Mouse (Mus musculus) T-helper 2 cell (primary cell): ENCODE data around the gene Exoc3.

Source experiments
- in situ Hi-C: fragments of 300-600 bp; cut with MboI, MseI; formaldehyde crosslinking; loops from one replicate; pipeline ENCODE4 v1.15.1; 2025; ENCODE audit warnings: high pct_unique_total_duplicates

The Exoc3 gene

DNA sequence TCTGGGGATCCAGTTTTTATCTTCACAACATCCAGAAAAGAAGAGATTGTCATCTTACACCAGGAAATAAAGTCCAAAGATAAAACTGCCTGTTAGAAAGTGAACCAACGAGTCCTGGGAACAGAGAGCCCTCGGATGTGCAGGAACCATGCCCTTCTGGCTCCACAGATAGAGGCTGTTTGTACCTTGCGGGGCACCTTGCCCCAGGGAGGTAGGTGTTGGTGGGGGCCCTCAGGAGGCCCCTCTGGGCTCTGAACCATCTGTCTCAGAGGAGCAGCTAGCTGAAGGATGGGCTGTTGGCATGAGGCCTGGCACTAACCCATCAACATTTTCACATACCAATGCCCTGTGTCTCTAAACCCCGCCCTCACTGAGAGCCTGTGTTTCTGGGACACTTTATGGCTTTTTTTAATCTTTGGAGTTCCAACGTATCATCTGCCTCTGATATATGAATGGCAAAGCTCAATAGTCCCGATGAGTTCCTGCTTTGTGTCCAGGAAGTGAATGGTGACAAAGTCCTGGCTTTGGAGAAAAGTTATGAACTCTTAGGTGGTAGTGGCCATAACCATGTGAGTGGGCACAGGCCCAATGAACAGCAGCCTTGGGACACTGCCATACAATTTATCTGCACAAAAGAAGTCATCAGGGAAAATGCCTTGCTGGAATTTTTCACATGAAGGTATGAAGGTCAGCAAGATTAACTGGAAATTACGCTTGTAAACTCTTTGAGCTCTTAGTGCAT, 69.5 kb downstream of the Exoc3 start:
- in situ Hi-C loops: no loop called here

DNA sequence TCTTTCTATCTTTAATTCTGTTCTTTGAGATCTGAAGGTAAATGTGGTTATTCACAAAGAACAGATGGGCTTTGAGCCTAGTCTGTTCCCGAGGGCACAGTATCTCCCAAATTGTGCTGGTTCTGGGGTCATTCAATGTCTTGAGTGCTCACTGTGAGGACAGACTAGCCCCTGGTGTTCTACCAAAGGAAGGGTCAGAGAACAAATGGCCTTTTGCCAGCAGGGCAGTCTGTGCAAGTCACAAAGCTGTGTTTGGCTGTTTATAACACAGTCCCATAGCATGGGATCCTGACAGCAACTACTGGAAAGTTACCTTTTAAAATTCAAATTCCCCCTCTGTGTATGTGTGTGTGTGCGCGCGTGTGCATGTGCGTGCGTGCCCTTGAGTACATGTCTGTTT, 78.6 kb downstream of the Exoc3 start:
- in situ Hi-C loops: no loop called here

DNA sequence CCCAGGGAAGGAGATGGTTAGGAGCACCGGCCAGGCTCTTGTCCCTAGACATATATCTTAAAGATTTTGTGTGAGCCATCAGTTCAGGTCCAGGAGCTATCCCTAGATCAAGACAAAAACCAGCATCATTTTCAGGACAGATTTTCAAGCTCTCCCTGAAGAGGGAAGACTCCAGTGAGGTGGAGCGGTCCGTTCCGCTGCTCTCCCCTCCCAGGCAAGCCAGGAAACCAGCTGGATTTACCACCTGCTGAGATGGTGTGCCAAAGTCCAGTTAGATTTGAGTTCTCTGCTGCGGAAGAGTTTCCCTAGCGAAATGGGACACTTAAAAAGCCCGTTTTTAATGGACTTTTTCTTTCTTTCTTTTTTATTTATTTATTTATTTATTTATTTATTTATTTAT, 81.0 kb downstream of the Exoc3 start:
- in situ Hi-C loops: no loop called here

DNA sequence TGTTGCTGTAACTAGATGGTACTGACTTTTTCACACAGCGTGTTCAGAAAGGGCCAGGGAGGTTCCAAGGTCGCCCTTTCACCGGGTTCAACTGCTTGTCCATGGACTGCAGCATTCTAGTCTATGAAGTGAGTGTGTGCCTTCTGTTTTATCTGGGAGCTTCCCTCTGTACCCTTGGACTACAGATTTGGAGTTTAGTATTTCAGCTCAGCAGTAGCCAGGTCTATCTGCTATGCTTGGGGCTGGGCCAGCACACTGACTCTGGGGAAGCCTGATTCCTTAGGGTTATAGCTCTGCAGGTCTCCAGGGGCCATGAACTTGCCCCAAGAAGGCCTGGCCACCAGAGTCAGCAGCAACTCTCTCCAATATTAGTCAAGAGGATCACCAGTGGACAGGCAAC, 85.9 kb downstream of the Exoc3 start:
- in situ Hi-C loops: no loop called here

DNA sequence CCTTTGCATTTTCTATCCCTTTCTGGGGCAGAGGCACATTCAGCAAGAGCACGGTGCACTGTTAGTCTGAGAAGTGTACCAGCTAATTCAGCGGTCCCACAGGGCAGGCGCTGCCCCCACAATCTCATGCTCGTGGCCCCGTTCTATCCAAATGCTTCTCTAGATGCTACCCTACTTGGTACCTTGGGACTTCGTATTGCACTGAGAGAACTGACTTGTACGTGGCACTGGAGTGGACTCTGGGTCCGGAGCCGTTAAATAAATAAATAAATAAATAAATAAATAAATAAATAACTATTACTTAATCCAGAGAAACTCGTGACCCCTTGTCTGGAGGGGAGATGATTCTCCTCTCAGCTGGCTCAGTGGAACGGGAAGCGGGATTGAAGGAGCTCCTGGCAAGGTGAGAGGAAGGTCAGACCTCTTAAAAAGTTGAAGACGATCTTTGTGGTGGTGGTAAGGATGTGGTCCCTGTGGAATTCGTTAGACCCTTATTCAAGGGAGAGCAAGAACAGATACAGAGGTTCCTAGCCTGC, 86.7 kb downstream of the Exoc3 start:
- in situ Hi-C loops: no loop called here

DNA sequence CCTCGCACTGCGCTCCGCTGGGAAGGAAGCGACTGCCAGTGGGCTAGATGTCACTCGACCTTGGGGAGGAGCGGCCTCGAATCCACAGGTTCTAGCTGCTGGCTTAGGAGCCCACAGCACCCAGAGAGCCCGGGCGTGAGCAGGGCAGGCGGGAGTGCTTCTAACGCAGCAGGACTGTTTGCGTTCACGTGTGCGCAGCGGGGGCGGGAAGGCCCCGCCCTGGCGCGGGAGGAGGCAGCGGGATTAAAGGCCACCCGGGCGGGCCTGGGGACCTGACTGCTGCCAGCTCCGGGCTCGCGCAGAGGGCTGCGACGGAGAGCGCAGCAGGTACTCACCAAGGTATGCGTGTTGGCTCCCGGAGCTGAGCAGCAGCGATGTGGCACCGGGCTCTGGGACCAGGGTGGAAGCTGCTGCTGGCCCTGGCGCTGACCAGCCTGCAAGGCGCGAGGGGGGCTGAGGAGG, 87.4 kb downstream of the Exoc3 start, which contains the start of gene Slc9a3:
Gene Slc9a3, plus strand, starts transcription at position 317 of the 462 bp plus-strand sequence.
- in situ Hi-C loops: no loop called here
